Mouse (Mus musculus): ENCODE measurements at regions not wholly inside any gene's neighbourhood (a gene's known extent, or its start where the extent isn't known, plus 50 kb on each side); places are given as distances from the start of the nearest gene placed in this dataset.
"Not testable (repeated sequence)": the region's sequence is repeated elsewhere in the genome, so short reads cannot be mapped to it uniquely, and the experiment has no call there.

DNA sequence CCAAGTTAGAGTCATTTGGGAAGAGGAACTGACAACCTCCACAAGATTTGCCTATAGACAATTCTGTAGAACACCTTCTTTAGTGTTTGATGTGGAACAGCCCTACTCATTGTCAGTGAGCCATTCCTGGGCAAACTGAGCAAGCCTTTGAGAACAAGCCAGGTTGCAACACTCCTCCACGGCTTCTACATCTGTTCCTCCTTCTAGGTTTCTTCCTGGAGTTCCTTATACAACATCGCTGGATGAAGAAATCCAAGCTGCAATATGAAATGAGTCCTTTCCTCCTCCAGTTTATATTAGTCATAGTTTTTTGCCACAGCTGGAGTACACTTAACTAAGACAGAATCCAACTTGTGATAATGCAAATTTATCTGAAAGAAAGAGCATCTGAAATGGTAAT lies 1197.9 kb upstream of the Rag2 start:
- Histone ChIP-seq H3K36me3 (ENCODE audit: control insufficient read depth, insufficient read depth) (no peaks in the 10 kb centered on the region), H3K4me2 (ENCODE audit: low read length) (no peak overlapping the region), H3K9ac (replicated peaks; ENCODE audit: low read depth, low read length) (no peak overlapping the region), H3K27me3 (replicated peaks; ENCODE audit: control insufficient read depth, insufficient read depth, low read length) (no peaks in the 10 kb centered on the region), H3K4me3 (replicated peaks; ENCODE audit: low read length) (no peak overlapping the region), H3K9me3 (ENCODE audit: control insufficient read depth, low read length) (no peaks in the 10 kb centered on the region), H3K27ac (ENCODE audit: low read length) (no peak overlapping the region), H3K4me1 (replicated peaks; ENCODE audit: control insufficient read depth, insufficient read depth, low read length) (no peaks in the 10 kb centered on the region)
- no peak for ATAC-seq
- 90% methylated on average over 2 of the region's 2 CpGs for WGBS

DNA sequence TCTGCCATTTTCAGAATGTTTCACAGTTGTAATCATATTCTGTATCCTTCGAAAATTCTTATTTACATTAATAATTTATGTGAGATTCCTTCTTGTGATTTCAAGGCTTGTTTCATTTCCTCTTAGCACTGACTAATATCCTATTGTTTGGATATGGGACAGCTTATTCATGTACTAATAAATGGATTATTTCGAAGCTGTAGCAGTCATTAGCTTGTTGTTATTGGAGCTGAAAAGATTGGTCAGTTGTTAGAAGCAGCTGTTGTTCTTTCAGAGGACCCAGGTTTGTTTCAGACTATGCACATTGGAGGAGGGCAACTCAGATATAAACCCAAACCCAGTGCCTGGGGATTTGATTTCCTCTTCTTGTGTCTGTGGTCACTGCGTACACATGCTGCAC lies 1189.5 kb upstream of the Rag2 start:
- Histone ChIP-seq H3K27me3 (replicated peaks; ENCODE audit: control insufficient read depth, insufficient read depth, low read length) (no peaks in the 10 kb centered on the region), H3K27ac (ENCODE audit: low read length) (no peak overlapping the region), H3K9me3 (ENCODE audit: control insufficient read depth, low read length) (no peaks in the 10 kb centered on the region), H3K4me3 (replicated peaks; ENCODE audit: low read length) (no peak overlapping the region), H3K4me1 (replicated peaks; ENCODE audit: control insufficient read depth, insufficient read depth, low read length) (no peaks in the 10 kb centered on the region), H3K4me2 (ENCODE audit: low read length) (no peak overlapping the region), H3K36me3 (ENCODE audit: control insufficient read depth, insufficient read depth) (no peaks in the 10 kb centered on the region), H3K9ac (replicated peaks; ENCODE audit: low read depth, low read length) (no peak overlapping the region)
- no peak for ATAC-seq
- 75% methylated on average over 3 of the region's 3 CpGs for WGBS

DNA sequence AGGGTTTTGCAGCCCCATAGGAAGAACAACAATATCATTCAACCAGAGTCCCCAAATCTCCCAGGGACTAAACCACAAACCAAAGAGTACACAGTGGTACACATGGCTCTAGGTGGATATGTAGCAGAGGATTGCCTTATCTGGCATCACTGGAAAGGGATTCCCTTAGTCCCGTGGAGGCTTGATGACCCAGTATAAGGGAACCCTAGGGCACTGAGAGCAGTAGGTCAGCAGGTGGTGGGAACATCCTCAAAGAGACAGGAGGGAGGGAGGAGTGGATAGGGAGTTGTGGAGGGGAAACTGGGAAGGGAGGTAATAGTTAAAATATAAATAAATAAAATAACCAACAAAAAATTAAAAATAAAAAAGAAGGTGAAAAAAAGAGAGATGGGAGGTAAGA lies 1178.7 kb upstream of the Rag2 start:
- H3K4me1 ChIP-seq (replicated peaks; ENCODE audit: control insufficient read depth, insufficient read depth, low read length) = no peaks in the 10 kb centered on the region
- no peaks in the 10 kb centered on the region for H3K36me3 ChIP-seq (ENCODE audit: control insufficient read depth, insufficient read depth)
- H3K4me2 ChIP-seq (ENCODE audit: low read length) = no peak overlapping the region
- H3K4me3 ChIP-seq (replicated peaks; ENCODE audit: low read length) = no peak overlapping the region
- ATAC-seq = no peak
- no peaks in the 10 kb centered on the region for H3K27me3 ChIP-seq (replicated peaks; ENCODE audit: control insufficient read depth, insufficient read depth, low read length)
- H3K9me3 ChIP-seq (ENCODE audit: control insufficient read depth, low read length) = no peaks in the 10 kb centered on the region
- WGBS = 79% methylated on average over 1 of the region's 1 CpGs
- no peak overlapping the region for H3K9ac ChIP-seq (replicated peaks; ENCODE audit: low read depth, low read length)
- no peak overlapping the region for H3K27ac ChIP-seq (ENCODE audit: low read length)

DNA sequence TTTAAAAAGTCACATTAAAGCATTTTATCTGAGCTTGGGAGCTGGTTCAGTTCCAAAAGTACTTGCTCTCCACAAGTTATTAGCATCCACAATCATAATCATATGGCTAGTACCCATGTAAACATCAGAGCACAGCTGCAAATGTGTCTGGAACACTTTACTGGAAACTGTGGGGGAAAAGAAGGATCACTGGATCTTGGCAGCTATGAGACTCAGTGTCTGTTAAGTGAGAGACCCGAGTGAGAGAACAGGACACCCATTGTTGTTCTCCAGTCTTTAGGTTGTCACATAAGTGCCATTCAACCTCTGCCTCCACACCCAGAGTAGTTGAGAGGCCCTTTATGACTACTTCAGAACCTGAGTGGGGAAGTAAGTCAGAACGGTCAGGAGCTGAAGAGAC lies 1178.2 kb upstream of the Rag2 start:
- no peaks in the 10 kb centered on the region for H3K27me3 ChIP-seq (replicated peaks; ENCODE audit: control insufficient read depth, insufficient read depth, low read length)
- WGBS = 66% methylated on average over 2 of the region's 2 CpGs
- H3K9me3 ChIP-seq (ENCODE audit: control insufficient read depth, low read length) = no peaks in the 10 kb centered on the region
- H3K9ac ChIP-seq (replicated peaks; ENCODE audit: low read depth, low read length) = no peak overlapping the region
- H3K27ac ChIP-seq (ENCODE audit: low read length) = no peak overlapping the region
- no peak overlapping the region for H3K4me2 ChIP-seq (ENCODE audit: low read length)
- no peaks in the 10 kb centered on the region for H3K36me3 ChIP-seq (ENCODE audit: control insufficient read depth, insufficient read depth)
- no peak for ATAC-seq
- no peaks in the 10 kb centered on the region for H3K4me1 ChIP-seq (replicated peaks; ENCODE audit: control insufficient read depth, insufficient read depth, low read length)
- no peak overlapping the region for H3K4me3 ChIP-seq (replicated peaks; ENCODE audit: low read length)

DNA sequence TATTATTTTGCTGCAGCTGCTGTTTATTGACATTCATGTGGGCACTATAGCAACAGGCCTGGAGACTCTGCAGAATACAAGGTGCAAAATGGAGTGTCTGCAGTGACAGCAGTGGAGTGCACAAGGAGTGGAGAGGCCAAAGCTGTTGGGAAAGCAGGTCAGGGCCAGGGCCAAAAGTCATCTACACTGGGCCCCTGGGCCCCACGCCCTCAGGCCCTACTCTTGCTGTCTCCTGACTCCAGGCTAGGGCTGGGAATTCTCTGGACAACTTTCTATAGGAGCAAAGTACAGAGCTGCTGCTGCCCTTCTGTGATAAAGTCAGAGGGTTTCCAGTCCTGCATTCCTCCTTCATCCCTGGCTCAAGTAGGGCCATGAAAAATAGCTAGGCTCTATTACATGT lies 1164.9 kb upstream of the Rag2 start:
- ATAC-seq; H3K9me3 ChIP-seq (ENCODE audit: control insufficient read depth, low read length); H3K4me2 ChIP-seq (ENCODE audit: low read length); H3K4me1 ChIP-seq (replicated peaks; ENCODE audit: control insufficient read depth, insufficient read depth, low read length); H3K4me3 ChIP-seq (replicated peaks; ENCODE audit: low read length); H3K36me3 ChIP-seq (ENCODE audit: control insufficient read depth, insufficient read depth); H3K9ac ChIP-seq (replicated peaks; ENCODE audit: low read depth, low read length); H3K27ac ChIP-seq (ENCODE audit: low read length); H3K27me3 ChIP-seq (replicated peaks; ENCODE audit: control insufficient read depth, insufficient read depth, low read length): not testable (repeated sequence)
- no CpG with 5 or more reads among the region's 1 CpGs for WGBS

DNA sequence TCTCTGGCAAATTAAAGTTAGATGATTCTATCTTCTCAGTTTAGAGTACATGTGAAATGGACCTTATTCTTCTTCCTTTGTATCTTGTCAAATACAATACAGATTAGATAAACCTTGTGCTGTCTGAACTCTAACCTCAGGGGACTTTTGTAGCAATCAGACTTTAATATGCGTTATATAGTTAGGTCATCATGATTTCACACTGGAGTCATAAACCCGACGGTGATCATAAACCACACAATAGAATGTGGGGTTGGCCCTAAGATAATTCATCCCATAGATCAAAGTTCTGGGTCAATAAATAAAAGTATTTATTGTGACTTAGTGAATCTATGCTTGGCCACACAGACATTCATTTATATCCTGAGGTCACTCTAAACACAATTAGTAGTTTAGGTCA lies 1138.3 kb upstream of the Rag2 start:
- ATAC-seq; H3K36me3 ChIP-seq (ENCODE audit: control insufficient read depth, insufficient read depth); H3K4me2 ChIP-seq (ENCODE audit: low read length); H3K9ac ChIP-seq (replicated peaks; ENCODE audit: low read depth, low read length); H3K27me3 ChIP-seq (replicated peaks; ENCODE audit: control insufficient read depth, insufficient read depth, low read length); H3K9me3 ChIP-seq (ENCODE audit: control insufficient read depth, low read length); H3K27ac ChIP-seq (ENCODE audit: low read length); H3K4me3 ChIP-seq (replicated peaks; ENCODE audit: low read length); H3K4me1 ChIP-seq (replicated peaks; ENCODE audit: control insufficient read depth, insufficient read depth, low read length): not testable (repeated sequence)
- whole genome bisulfite sequencing = no CpG with 5 or more reads among the region's 3 CpGs

DNA sequence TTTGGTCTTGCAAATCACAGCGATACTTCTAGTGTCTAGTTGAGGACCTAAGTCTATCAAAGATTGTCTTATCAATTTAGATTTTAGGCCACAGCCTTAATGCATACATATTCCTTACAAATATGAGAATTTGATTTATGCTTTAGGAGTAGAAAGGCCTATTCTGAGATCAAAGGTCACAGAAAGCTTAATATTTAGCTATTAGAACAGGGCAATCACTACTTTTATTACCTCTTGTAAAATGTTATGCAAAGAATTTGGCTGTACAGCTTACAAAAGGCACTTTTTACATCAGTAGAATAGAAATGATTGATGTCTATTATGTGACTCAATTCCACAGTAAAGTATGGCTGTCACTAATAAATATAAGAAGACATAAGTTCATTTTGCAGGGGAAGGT lies 1119.4 kb upstream of the Rag2 start:
- H3K4me1 ChIP-seq (replicated peaks; ENCODE audit: control insufficient read depth, insufficient read depth, low read length); H3K36me3 ChIP-seq (ENCODE audit: control insufficient read depth, insufficient read depth); H3K9ac ChIP-seq (replicated peaks; ENCODE audit: low read depth, low read length); H3K9me3 ChIP-seq (ENCODE audit: control insufficient read depth, low read length); H3K4me3 ChIP-seq (replicated peaks; ENCODE audit: low read length); H3K27me3 ChIP-seq (replicated peaks; ENCODE audit: control insufficient read depth, insufficient read depth, low read length); H3K27ac ChIP-seq (ENCODE audit: low read length); ATAC-seq; H3K4me2 ChIP-seq (ENCODE audit: low read length): not testable (repeated sequence)
- no CpG with 5 or more reads among the region's 1 CpGs for WGBS

Measured in forebrain, embryonic 16.5 days (tissue).